Mouse (Mus musculus): Measurements from ENCODE around the gene Fbxo11. TPM values are rescaled to one million over a fixed set of nuclear protein-coding genes. Genes with fewer than 3 reads are reported as not detected.
A peak's percentile ranks its signal among the peaks of the same experiment; 100 is the strongest.
"Not testable (repeated sequence)": the region's sequence is repeated elsewhere in the genome, so short reads cannot be mapped to it uniquely, and the experiment has no call there.

Fbxo11 gene
- polyA plus RNA-seq, 1 experiment from 2014 or later, result 15.6 TPM

GRCm38 (mm10) chr17:87958283-87958682, 106.8 kb downstream of the Fbxo11 start:
- Histone ChIP-seq H3K4me2 (replicated peaks; ENCODE audit: low read depth, low read length) (no peak overlapping the region), H3K4me1 (ENCODE audit: insufficient read depth, low read length) (no peaks in the 10 kb centered on the region), H3K9me3 (ENCODE audit: low read length) (peaks cover 5% of the 10 kb centered on the region), H3K27me3 (ENCODE audit: insufficient read depth, low read length) (no peaks in the 10 kb centered on the region), H3K9ac (replicated peaks; ENCODE audit: low read length) (no peak overlapping the region), H3K27ac (ENCODE audit: low read length) (no peak overlapping the region), H3K4me3 (ENCODE audit: low read length) (no peak overlapping the region), H3K36me3 (ENCODE audit: insufficient read depth, low read length) (no peaks in the 10 kb centered on the region)
- no peak for ATAC-seq (ENCODE audit: low FRiP score, low TSS enrichment)
- 73% methylated on average over 8 of the region's 8 CpGs for WGBS

GRCm38 (mm10) chr17:87957096-87957840, 107.8 kb downstream of the Fbxo11 start:
- H3K27ac ChIP-seq (ENCODE audit: low read length), result peak overlapping the region; percentile 30; the same call in 1 of the 2 replicates
- WGBS, result 42% methylated on average over 12 of the region's 12 CpGs
- no peaks in the 10 kb centered on the region for H3K27me3 ChIP-seq (ENCODE audit: insufficient read depth, low read length)

GRCm38 (mm10) chr17:87954618-87955124, 110.4 kb downstream of the Fbxo11 start:
- H3K36me3 ChIP-seq (ENCODE audit: insufficient read depth, low read length); H3K4me2 ChIP-seq (replicated peaks; ENCODE audit: low read depth, low read length); ATAC-seq (ENCODE audit: low FRiP score, low TSS enrichment); H3K27me3 ChIP-seq (ENCODE audit: insufficient read depth, low read length); H3K9me3 ChIP-seq (ENCODE audit: low read length); H3K9ac ChIP-seq (replicated peaks; ENCODE audit: low read length); H3K4me1 ChIP-seq (ENCODE audit: insufficient read depth, low read length); H3K27ac ChIP-seq (ENCODE audit: low read length); H3K4me3 ChIP-seq (ENCODE audit: low read length): not testable (repeated sequence)
- WGBS, result 90% methylated on average over 13 of the region's 13 CpGs

More at GRCm38 (mm10) chr17:87957096-87957840, 107.8 kb downstream of the Fbxo11 start:
- Histone ChIP-seq H3K4me1 (ENCODE audit: insufficient read depth, low read length) (no peaks in the 10 kb centered on the region), H3K9ac (replicated peaks; ENCODE audit: low read length) (no peak overlapping the region), H3K4me2 (replicated peaks; ENCODE audit: low read depth, low read length) (no peak overlapping the region), H3K36me3 (ENCODE audit: insufficient read depth, low read length) (no peaks in the 10 kb centered on the region), H3K4me3 (ENCODE audit: low read length) (no peak overlapping the region), H3K9me3 (ENCODE audit: low read length) (peaks cover 5% of the 10 kb centered on the region)
- ATAC-seq (ENCODE audit: low FRiP score, low TSS enrichment), result peak; percentile 81

GRCm38 (mm10) chr17:87948965-87949584, 116.0 kb downstream of the Fbxo11 start:
- H3K36me3 ChIP-seq (ENCODE audit: insufficient read depth, low read length), result no peaks in the 10 kb centered on the region
- no peak overlapping the region for H3K27ac ChIP-seq (ENCODE audit: low read length)
- H3K9me3 ChIP-seq (ENCODE audit: low read length), result no peaks in the 10 kb centered on the region
- H3K27me3 ChIP-seq (ENCODE audit: insufficient read depth, low read length), result no peaks in the 10 kb centered on the region
- no peaks in the 10 kb centered on the region for H3K4me1 ChIP-seq (ENCODE audit: insufficient read depth, low read length)
- H3K4me2 ChIP-seq (replicated peaks; ENCODE audit: low read depth, low read length), result no peak overlapping the region
- ATAC-seq (ENCODE audit: low FRiP score, low TSS enrichment), result peak; percentile 57; the same call in 1 of the 2 replicates
- 40% methylated on average over 16 of the region's 16 CpGs for WGBS
- no peak overlapping the region for H3K4me3 ChIP-seq (ENCODE audit: low read length)
- no peak overlapping the region for H3K9ac ChIP-seq (replicated peaks; ENCODE audit: low read length)

Other genes with a start within 250 kb of the Fbxo11 start
- not detected in 2 replicates for gene Rpl36-ps4, start 144.3 kb downstream of the Fbxo11 start, polyA plus RNA-seq (2015; fragmentation: Nextera tagmentation; extraction: Ambion mirVana)
- gene Msh6, start 90.2 kb downstream of the Fbxo11 start, polyA plus RNA-seq (2015; fragmentation: Nextera tagmentation; extraction: Ambion mirVana), result 59.4 and 61.9 TPM in 2 replicates